Mouse (Mus musculus): ENCODE measurements at regions not wholly inside any gene's neighbourhood (a gene's known extent, or its start where the extent isn't known, plus 50 kb on each side); places are given as distances from the start of the nearest gene placed in this dataset.

- Histone ChIP-seq H3K4me3 (ENCODE audit: low read depth, low read length) (no peak overlapping the region), H3K9ac (no peak overlapping the region), H3K4me1 (ENCODE audit: insufficient read depth) (no peaks in the 10 kb centered on the region), H3K27ac (ENCODE audit: low read depth, low read length) (no peak overlapping the region), H3K27me3 (ENCODE audit: insufficient read depth, low read length) (no peaks in the 10 kb centered on the region), H3K4me2 (ENCODE audit: low read depth) (no peak overlapping the region), H3K9me3 (ENCODE audit: low read length) (no peaks in the 10 kb centered on the region), H3K36me3 (ENCODE audit: insufficient read depth) (no peaks in the 10 kb centered on the region)
- DNase-seq = no peak
- no peak for TF ChIP-seq CTCF (IDR thresholded peaks at IDR 0.05; ENCODE audit: low read depth)
- no peak for ATAC-seq
- 84% methylated on average over 6 of the region's 6 CpGs for WGBS
Measured at GRCm38 (mm10) chr12:85542881-85543280, 55.9 kb upstream of the Jdp2 start.

DNA sequence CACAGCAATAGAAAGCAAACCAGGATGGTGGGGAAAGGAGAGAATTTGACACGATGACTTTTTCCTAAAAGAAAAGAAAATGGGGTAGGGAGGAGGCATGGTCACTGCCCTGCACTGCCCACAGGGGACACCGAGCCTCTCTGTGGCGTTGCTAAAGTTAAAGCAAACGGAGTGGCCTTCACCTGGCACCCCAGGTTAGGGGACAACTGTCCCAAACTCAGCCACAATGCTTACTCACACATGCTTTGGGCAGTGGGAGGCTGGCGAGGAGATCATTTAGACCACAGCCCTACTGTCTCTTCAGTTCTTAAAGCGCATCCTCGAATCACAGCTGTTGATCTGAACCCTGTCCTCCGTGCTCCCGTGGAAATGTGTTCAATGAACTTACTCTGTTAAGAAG lies 55.3 kb upstream of the Jdp2 start:
- WGBS = 88% methylated on average over 9 of the region's 9 CpGs
- TF ChIP-seq CTCF (IDR thresholded peaks at IDR 0.05; ENCODE audit: low read depth) = no peak
- no peak overlapping the region for H3K4me3 ChIP-seq (ENCODE audit: low read depth, low read length)

DNA sequence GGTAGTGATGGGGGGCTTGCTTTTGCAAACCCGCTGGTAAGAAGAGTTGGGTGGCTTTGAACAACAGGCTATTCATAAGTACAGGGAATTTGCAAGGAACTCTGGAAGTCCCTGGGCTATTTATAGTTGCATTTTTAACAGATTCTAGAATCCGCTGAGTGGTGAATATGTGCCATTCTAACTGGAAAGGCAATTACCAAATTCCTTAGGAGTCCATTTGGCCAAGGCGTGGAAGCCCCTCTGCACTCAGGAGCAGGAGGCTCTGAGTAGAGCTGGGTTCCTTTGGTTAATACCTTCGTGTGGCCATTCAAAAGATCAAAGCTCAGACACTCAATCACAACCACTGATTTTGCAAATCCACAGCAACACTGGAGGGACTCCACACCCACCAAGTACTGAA lies 54.0 kb upstream of the Jdp2 start:
- ATAC-seq = no peak
- Histone ChIP-seq H3K27me3 (ENCODE audit: insufficient read depth, low read length) (no peaks in the 10 kb centered on the region), H3K4me1 (ENCODE audit: insufficient read depth) (no peaks in the 10 kb centered on the region), H3K36me3 (ENCODE audit: insufficient read depth) (no peaks in the 10 kb centered on the region), H3K27ac (ENCODE audit: low read depth, low read length) (no peak overlapping the region), H3K9me3 (ENCODE audit: low read length) (no peaks in the 10 kb centered on the region), H3K4me3 (ENCODE audit: low read depth, low read length) (no peak overlapping the region), H3K4me2 (ENCODE audit: low read depth) (no peak overlapping the region), H3K9ac (no peak overlapping the region)
- 16% methylated on average over 4 of the region's 4 CpGs for WGBS
- no peak for TF ChIP-seq CTCF (IDR thresholded peaks at IDR 0.05; ENCODE audit: low read depth)
- DNase-seq = no peak

More for the DNA sequence above, 55.3 kb upstream of the Jdp2 start:
- no peak overlapping the region for H3K9ac ChIP-seq
- no peaks in the 10 kb centered on the region for H3K27me3 ChIP-seq (ENCODE audit: insufficient read depth, low read length)
- no peak for ATAC-seq
- H3K9me3 ChIP-seq (ENCODE audit: low read length) = no peaks in the 10 kb centered on the region
- no peaks in the 10 kb centered on the region for H3K4me1 ChIP-seq (ENCODE audit: insufficient read depth)
- no peak overlapping the region for H3K27ac ChIP-seq (ENCODE audit: low read depth, low read length)
- no peaks in the 10 kb centered on the region for H3K36me3 ChIP-seq (ENCODE audit: insufficient read depth)
- no peak overlapping the region for H3K4me2 ChIP-seq (ENCODE audit: low read depth)
- no peak for DNase-seq

DNA sequence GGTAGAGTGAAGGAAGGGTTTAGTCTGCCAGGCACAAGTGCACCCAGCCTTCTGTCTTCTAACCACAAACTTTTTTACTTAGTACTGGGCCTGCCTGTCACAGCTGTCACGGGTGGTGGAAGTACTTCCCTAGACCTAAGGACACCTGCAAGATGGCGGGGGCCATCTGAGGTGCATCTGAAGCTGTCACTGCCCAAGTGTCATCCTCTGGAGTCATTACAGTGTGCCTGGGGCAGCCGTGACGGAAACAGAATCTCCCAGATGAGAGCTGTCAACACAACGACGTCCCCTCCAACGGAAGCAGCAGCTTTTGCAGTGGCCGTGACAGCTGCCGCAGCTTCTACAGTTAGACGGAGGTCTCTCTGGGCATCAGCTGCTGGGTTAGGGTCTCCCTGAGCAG lies 53.1 kb upstream of the Jdp2 start:
- ATAC-seq (no peak), DNase-seq (no peak)
- H3K4me2 ChIP-seq (ENCODE audit: low read depth) = no peak overlapping the region
- no peaks in the 10 kb centered on the region for H3K9me3 ChIP-seq (ENCODE audit: low read length)
- no peaks in the 10 kb centered on the region for H3K36me3 ChIP-seq (ENCODE audit: insufficient read depth)
- H3K4me1 ChIP-seq (ENCODE audit: insufficient read depth) = no peaks in the 10 kb centered on the region
- no peaks in the 10 kb centered on the region for H3K27me3 ChIP-seq (ENCODE audit: insufficient read depth, low read length)
- no peak overlapping the region for H3K27ac ChIP-seq (ENCODE audit: low read depth, low read length)
- no peak overlapping the region for H3K9ac ChIP-seq
- 74% methylated on average over 10 of the region's 10 CpGs for WGBS
- no peak overlapping the region for H3K4me3 ChIP-seq (ENCODE audit: low read depth, low read length)
- TF ChIP-seq CTCF (IDR thresholded peaks at IDR 0.05; ENCODE audit: low read depth) = no peak

DNA sequence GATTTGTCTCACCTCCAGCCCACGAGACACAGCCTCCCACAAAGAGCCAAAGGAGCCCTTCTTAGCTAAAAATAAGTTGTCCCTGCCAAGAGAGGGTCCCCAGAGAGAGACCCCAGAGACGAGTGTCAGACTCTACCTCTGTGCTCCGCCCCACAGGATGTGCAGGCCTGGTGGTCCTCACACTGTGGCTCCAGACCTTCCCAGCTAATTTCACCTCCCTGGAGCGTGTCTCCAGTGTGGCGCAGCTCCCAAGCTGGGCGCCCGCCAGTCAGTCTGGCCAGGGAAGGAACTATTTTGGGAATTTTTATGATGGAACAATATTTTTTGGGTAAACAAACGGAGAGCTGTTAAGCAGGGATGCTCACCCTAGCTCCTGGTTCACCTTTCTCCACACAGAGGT lies 50.8 kb upstream of the Jdp2 start:
- no peak for DNase-seq
- Histone ChIP-seq H3K4me3 (ENCODE audit: low read depth, low read length) (no peak overlapping the region), H3K27ac (ENCODE audit: low read depth, low read length) (no peak overlapping the region), H3K36me3 (ENCODE audit: insufficient read depth) (no peaks in the 10 kb centered on the region), H3K4me2 (ENCODE audit: low read depth) (no peak overlapping the region), H3K4me1 (ENCODE audit: insufficient read depth) (no peaks in the 10 kb centered on the region), H3K9ac (no peak overlapping the region), H3K9me3 (ENCODE audit: low read length) (no peaks in the 10 kb centered on the region), H3K27me3 (ENCODE audit: insufficient read depth, low read length) (no peaks in the 10 kb centered on the region)
- no peak for TF ChIP-seq CTCF (IDR thresholded peaks at IDR 0.05; ENCODE audit: low read depth)
- no peak for ATAC-seq
- 76% methylated on average over 8 of the region's 8 CpGs for WGBS

Data from forebrain, postnatal 0 days (tissue).